Mouse (Mus musculus): ENCODE results near the gene Sae1. TPM values are rescaled to one million over a fixed set of nuclear protein-coding genes. Genes with fewer than 3 reads are reported as not detected.

The Sae1 gene
- total and polyA plus RNA-seq, 3 experiments: 182 to 287 TPM; not detected in 1

DNA sequence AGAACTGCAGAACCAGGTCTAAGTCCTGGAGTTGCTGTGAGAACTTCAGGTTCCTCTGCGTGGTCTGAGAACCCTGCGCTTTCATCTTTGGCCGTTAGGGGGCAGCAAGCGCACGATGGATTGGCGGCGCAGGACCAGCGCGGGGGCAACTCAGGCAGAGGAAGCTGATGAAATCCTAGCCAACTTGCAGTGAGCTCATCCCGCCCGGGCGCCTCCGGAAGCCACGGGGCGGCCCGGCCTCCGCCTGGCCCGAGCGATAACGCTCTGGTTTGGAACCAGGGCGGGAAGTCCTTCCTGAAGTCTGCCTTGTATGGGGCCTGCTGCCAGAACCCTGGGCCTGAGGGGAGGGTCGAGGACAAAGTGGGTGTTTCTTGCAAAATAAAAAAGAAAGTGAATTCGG is 92.8 kb downstream of the Sae1 start (continued):
- TF ChIP-seq BHLHE40 (IDR thresholded peaks at IDR 0.05; ENCODE audit: borderline replicate concordance, low read depth, low read length): peak; percentile 64; the same call in 1 of the 2 replicates
- TF ChIP-seq MAX (IDR thresholded peaks at IDR 0.05; ENCODE audit: low read length): peak; percentile 26
- no peak for TF ChIP-seq POLR2AphosphoS5 (IDR thresholded peaks at IDR 0.05; ENCODE audit: borderline replicate concordance, low read depth, low read length)
- TF ChIP-seq RAD21 (IDR thresholded peaks at IDR 0.05; ENCODE audit: low read depth, low read length): peak; percentile 95
- TF ChIP-seq GABPA (IDR thresholded peaks at IDR 0.05; ENCODE audit: low read depth, low read length): no peak
- TF ChIP-seq EP300 (IDR thresholded peaks at IDR 0.05; ENCODE audit: low read depth in 1 of 2, low read length in 2 of 2): peak; percentile 90 to 100
- TF ChIP-seq KAT2A (conservative IDR thresholded peaks at IDR 0.05; ENCODE audit: low read depth, low read length): peak; percentile 50
- TF ChIP-seq ZNF384 (IDR thresholded peaks at IDR 0.05; ENCODE audit: low read depth, low read length): peak; percentile 13; the same call in 1 of the 2 replicates
- no peak for TF ChIP-seq CHD2 (IDR thresholded peaks at IDR 0.05; ENCODE audit: low read length)
- peak; percentile 98 for TF ChIP-seq TAL1 (IDR thresholded peaks at IDR 0.05; ENCODE audit: low read length)
- peak; percentile 63 to 97 (median 97); a peak in 5 of 6 replicates for TF ChIP-seq CTCF (IDR thresholded peaks at IDR 0.05 in 2 of 3, conservative IDR thresholded peaks at IDR 0.05 in 1 of 3; ENCODE audit: control insufficient read depth in 1 of 3, insufficient read depth in 1 of 3, low read depth in 2 of 3, low read length in 3 of 3, poor library complexity in 1 of 3, severe bottlenecking in 1 of 3)
- no peak for TF ChIP-seq ZKSCAN1 (IDR thresholded peaks at IDR 0.05; ENCODE audit: low read depth, low read length)

DNA sequence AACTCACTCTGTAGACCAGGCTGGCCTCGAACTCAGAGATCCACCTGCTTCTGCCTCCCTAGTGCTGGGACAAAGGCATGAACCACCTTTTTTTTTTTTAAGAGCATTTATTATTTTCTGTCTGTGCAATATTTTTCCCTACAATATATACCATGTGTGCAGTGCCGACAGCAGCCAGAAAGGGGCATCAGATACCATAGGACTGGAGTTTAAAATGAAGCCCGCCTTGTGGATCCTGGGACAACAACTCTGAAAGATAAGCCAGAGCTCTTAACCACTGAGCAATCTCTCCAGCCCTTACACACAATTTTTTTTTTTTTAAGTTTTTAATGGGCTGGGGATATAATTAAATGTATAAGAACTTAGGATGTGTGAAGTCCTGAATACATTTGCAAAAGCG is 93.3 kb downstream of the Sae1 start:
- Histone ChIP-seq H3K4me3 (ENCODE audit: control insufficient read depth in 1 of 2, insufficient read depth in 1 of 2, low read depth in 2 of 2, low read length in 2 of 2) (peak overlapping the region in 1 of 2 experiments; percentile 17; a peak in 1 of 4 replicates), H3K27ac (ENCODE audit: control insufficient read depth, low read depth, low read length) (peak overlapping the region; percentile 100)
- peak; percentile 51; the same call in 1 of the 2 replicates for TF ChIP-seq ZC3H11A (IDR thresholded peaks at IDR 0.05; ENCODE audit: low read depth, low read length)
- TF ChIP-seq ETS1 (IDR thresholded peaks at IDR 0.05; ENCODE audit: low read depth, low read length): no peak
- peak; percentile 70 for TF ChIP-seq ZNF384 (IDR thresholded peaks at IDR 0.05; ENCODE audit: low read depth, low read length)
- TF ChIP-seq MYB (IDR thresholded peaks at IDR 0.05; ENCODE audit: low read depth, low read length): no peak
- TF ChIP-seq GABPA (IDR thresholded peaks at IDR 0.05; ENCODE audit: low read depth, low read length): no peak
- no peak for TF ChIP-seq MXI1 (IDR thresholded peaks at IDR 0.05; ENCODE audit: low read depth, low read length)
- TF ChIP-seq CTCF (IDR thresholded peaks at IDR 0.05 in 2 of 3, conservative IDR thresholded peaks at IDR 0.05 in 1 of 3; ENCODE audit: control insufficient read depth in 1 of 3, insufficient read depth in 1 of 3, low read depth in 2 of 3, low read length in 3 of 3, poor library complexity in 1 of 3, severe bottlenecking in 1 of 3): peak; percentile 0 to 69 (median 64); a peak in 4 of 6 replicates
- TF ChIP-seq RCOR1 (IDR thresholded peaks at IDR 0.05; ENCODE audit: low read depth, low read length): no peak
- TF ChIP-seq SIN3A (IDR thresholded peaks at IDR 0.05; ENCODE audit: low read length): no peak
- peak; percentile 73 for TF ChIP-seq RAD21 (IDR thresholded peaks at IDR 0.05; ENCODE audit: low read depth, low read length)
- TF ChIP-seq ZMIZ1 (IDR thresholded peaks at IDR 0.05; ENCODE audit: low read depth, low read length): no peak
- TF ChIP-seq CHD1 (IDR thresholded peaks at IDR 0.05; ENCODE audit: low read depth, low read length): no peak
- no peak for TF ChIP-seq MEF2A (IDR thresholded peaks at IDR 0.05; ENCODE audit: extremely low read depth, insufficient replicate concordance, low read depth, low read length, poor library complexity, severe bottlenecking)
- no peak for TF ChIP-seq POLR2AphosphoS2 (IDR thresholded peaks at IDR 0.05; ENCODE audit: low read length)
- TF ChIP-seq SMC3 (IDR thresholded peaks at IDR 0.05; ENCODE audit: low read depth, low read length): peak; percentile 69
- peak; percentile 44; the same call in 1 of the 2 replicates for TF ChIP-seq GATA1 (IDR thresholded peaks at IDR 0.05; ENCODE audit: low read depth, low read length)
- no peak for TF ChIP-seq POLR2AphosphoS5 (IDR thresholded peaks at IDR 0.05; ENCODE audit: borderline replicate concordance, low read depth, low read length)
- no peak for TF ChIP-seq ZKSCAN1 (IDR thresholded peaks at IDR 0.05; ENCODE audit: low read depth, low read length)
- no peak for TF ChIP-seq BHLHE40 (IDR thresholded peaks at IDR 0.05; ENCODE audit: borderline replicate concordance, low read depth, low read length)
- TF ChIP-seq HCFC1 (IDR thresholded peaks at IDR 0.05; ENCODE audit: low read depth, low read length): no peak
- no peak for TF ChIP-seq USF2 (IDR thresholded peaks at IDR 0.05; ENCODE audit: borderline replicate concordance in 1 of 2, insufficient read depth in 1 of 2, low read depth in 1 of 2, low read length in 2 of 2)
- TF ChIP-seq TAL1 (IDR thresholded peaks at IDR 0.05; ENCODE audit: low read length): no peak
- TF ChIP-seq KAT2A (conservative IDR thresholded peaks at IDR 0.05; ENCODE audit: low read depth, low read length): no peak

More for the DNA sequence above, 93.3 kb downstream of the Sae1 start:
- peaks cover 1% of the 10 kb centered on the region; the same call in 1 of the 2 replicates for H3K79me2 ChIP-seq (ENCODE audit: control insufficient read depth, insufficient read depth, low read length, poor library complexity)
- H3K9me3 ChIP-seq (replicated peaks; ENCODE audit: insufficient read depth, low read length): no peaks in the 10 kb centered on the region
- no peaks in the 10 kb centered on the region for H3K27me3 ChIP-seq (ENCODE audit: control insufficient read depth in 1 of 2, insufficient read depth in 2 of 2, low read length in 2 of 2)
- DNase-seq (ENCODE audit: low read depth, low spot score): peak; percentile 92
- H3K9ac ChIP-seq (ENCODE audit: control insufficient read depth, low read depth, low read length, poor library complexity, severe bottlenecking): peak overlapping the region; percentile 91
- H3K36me3 ChIP-seq (ENCODE audit: control insufficient read depth in 1 of 2, insufficient read depth in 2 of 2, low read length in 2 of 2): peaks cover 0 to 10% of the 10 kb centered on the region in 2 experiments; a peak in 2 of 4 replicates
- H3K4me1 ChIP-seq (ENCODE audit: control insufficient read depth in 1 of 2, insufficient read depth in 2 of 2, low read length in 2 of 2): peaks cover 0 to 12% of the 10 kb centered on the region in 2 experiments; a peak in 2 of 4 replicates
